Mouse (Mus musculus) A20 (cell line): Measurements from ENCODE around the gene Ttc9b.
"Not testable (repeated sequence)": the region's sequence is repeated elsewhere in the genome, so short reads cannot be mapped to it uniquely, and the experiment has no call there.

Source experiments
- DNase-seq: peaks from one replicate; pipeline ENCODE4 v3.0.0-alpha.2; 2011; ENCODE audit warnings: low read depth, low spot score

Ttc9b gene

GRCm38 (mm10) chr7:27635094-27635493 is 18.6 kb upstream of the Ttc9b start:
- not testable (repeated sequence) for DNase-seq

- peak; percentile 55 for DNase-seq
These were observed 9.2 kb upstream of the Ttc9b start for GRCm38 (mm10) chr7:27644471-27644870.

- DNase-seq = no peak
These were observed 7.2 kb upstream of the Ttc9b start for GRCm38 (mm10) chr7:27646516-27646915.

- no peak for DNase-seq
These were observed 6.3 kb upstream of the Ttc9b start for GRCm38 (mm10) chr7:27647281-27648002.

- no peak for DNase-seq
These were observed 4.0 kb upstream of the Ttc9b start for GRCm38 (mm10) chr7:27649723-27650122.

GRCm38 (mm10) chr7:27650949-27651348 is 2.8 kb upstream of the Ttc9b start:
- DNase-seq = peak; percentile 87

- peak; percentile 59 for DNase-seq
These were observed 1.0 kb downstream of the Ttc9b start for GRCm38 (mm10) chr7:27654607-27655276.

GRCm38 (mm10) chr7:27655545-27655944 is 1.8 kb downstream of the Ttc9b start:
- DNase-seq = no peak

GRCm38 (mm10) chr7:27656600-27656999 is 2.9 kb downstream of the Ttc9b start:
- no peak for DNase-seq

- DNase-seq = no peak
These were observed 4.2 kb downstream of the Ttc9b start for GRCm38 (mm10) chr7:27657824-27658395.

GRCm38 (mm10) chr7:27658712-27659663 is 5.3 kb downstream of the Ttc9b start:
- DNase-seq = no peak

- DNase-seq = no peak
These were observed 8.3 kb downstream of the Ttc9b start for GRCm38 (mm10) chr7:27662038-27662437.

- DNase-seq = peak; percentile 31
These were observed 19.4 kb downstream of the Ttc9b start for GRCm38 (mm10) chr7:27673064-27673574.

- DNase-seq = no peak
These were observed 19.9 kb downstream of the Ttc9b start for GRCm38 (mm10) chr7:27673575-27674131.

- no peak for DNase-seq
These were observed 20.4 kb downstream of the Ttc9b start for GRCm38 (mm10) chr7:27674195-27674521.

GRCm38 (mm10) chr7:27674522-27675221 is 21.0 kb downstream of the Ttc9b start, which contains the start of gene Map3k10:
Gene Map3k10 (minus strand): TSS chr7:27674598.
- DNase-seq = peak; percentile 99

GRCm38 (mm10) chr7:27675222-27675612 is 21.5 kb downstream of the Ttc9b start:
- no peak for DNase-seq

- no peak for DNase-seq
These were observed 29.5 kb downstream of the Ttc9b start for GRCm38 (mm10) chr7:27683218-27683617.

- no peak for DNase-seq
These were observed 31.5 kb downstream of the Ttc9b start for GRCm38 (mm10) chr7:27685220-27685619.

GRCm38 (mm10) chr7:27685681-27686080 is 32.0 kb downstream of the Ttc9b start:
- peak; percentile 73 for DNase-seq

- DNase-seq = peak; percentile 20
These were observed 33.3 kb downstream of the Ttc9b start for GRCm38 (mm10) chr7:27687043-27687442.
